Mouse (Mus musculus) thymus, adult 2 months (tissue): ENCODE results near the gene Nudt19.

Source experiments
- CTCF ChIP-seq: fragments of 200-500 bp; IDR thresholded peaks from 2 replicates; pipeline ENCODE4 v1.5.1; 2012; ENCODE audit warnings: mild to moderate bottlenecking, control low read depth, low read length, moderate library complexity, borderline replicate concordance; ENCODE audit not compliant: control insufficient read depth, poor library complexity, insufficient read depth; ENCODE audit errors: extremely low read depth
- POLR2A ChIP-seq: fragments of 200-500 bp; IDR thresholded peaks from 2 replicates; pipeline ENCODE4 v1.6.1; 2012; ENCODE audit warnings: mild to moderate bottlenecking, low read length, control low read depth, moderate library complexity; ENCODE audit not compliant: control insufficient read depth, poor library complexity, insufficient read depth; ENCODE audit errors: extremely low read depth

GRCm38 (mm10) chr7:35588680-35589428, 32.8 kb upstream of the Nudt19 start:
- TF ChIP-seq CTCF, result no peak
- TF ChIP-seq POLR2A, result no peak
